Mouse (Mus musculus) G1E (cell line): ENCODE data around the gene Mgp.

Experiments
- CTCF ChIP-seq: IDR thresholded peaks from 2 replicates; pipeline ENCODE4 v1.5.1; 2012; ENCODE audit warnings: low read depth, low read length, inconsistent platforms, mixed read lengths
- GATA1 ChIP-seq: IDR thresholded peaks from 2 replicates; pipeline ENCODE4 v1.6.1; 2012; ENCODE audit warnings: borderline replicate concordance, low read length, inconsistent platforms, mixed read lengths

GRCm38 (mm10) chr6:136868921-136869320 is 6.7 kb downstream of the Mgp start:
- TF ChIP-seq CTCF (no peak), GATA1 (no peak)
